Mouse (Mus musculus) embryonic fibroblast, embryonic 13.5 days (primary cell): ENCODE measurements around the gene Fbxw10.

Experiments
- CTCF ChIP-seq: IDR thresholded peaks from 2 replicates; pipeline ENCODE4 v1.5.1; 2011; ENCODE audit warnings: mild to moderate bottlenecking, control low read depth, low read length, moderate library complexity, borderline replicate concordance; ENCODE audit not compliant: insufficient read depth
- POLR2A ChIP-seq: IDR thresholded peaks from 2 replicates; pipeline ENCODE4 v1.6.1; 2011; ENCODE audit warnings: low read depth, mild to moderate bottlenecking, control low read depth, low read length, moderate library complexity

- no peak for TF ChIP-seq CTCF
- TF ChIP-seq POLR2A, result no peak
Observed at GRCm38 (mm10) chr11:62827135-62827534, 19.7 kb upstream of the Fbxw10 start.
